Mouse (Mus musculus): ENCODE data around the gene Etv3. TPM values are rescaled to one million over a fixed set of nuclear protein-coding genes. Genes with fewer than 3 reads are reported as not detected.
A peak's percentile ranks its signal among the peaks of the same experiment; 100 is the strongest.

Gene Etv3
- total RNA-seq, 2 experiments from 2014 or later, result 16.8 to 18.7 TPM

GRCm38 (mm10) chr3:87511971-87512765 is 13.0 kb upstream of the Etv3 start:
- no peak for DNase-seq (ENCODE audit: low spot score in 2 of 2)
- intact Hi-C loops (cut with DNase I), result no loop called here

GRCm38 (mm10) chr3:87515567-87516081 is 9.6 kb upstream of the Etv3 start:
- DNase-seq (ENCODE audit: low spot score in 2 of 2), result no peak
- intact Hi-C loops (cut with DNase I), result no loop called here

- intact Hi-C loops (cut with DNase I), result no loop called here
- DNase-seq (ENCODE audit: low spot score in 2 of 2), result no peak
These were observed 6.8 kb upstream of the Etv3 start for GRCm38 (mm10) chr3:87518425-87518824.

- DNase-seq (ENCODE audit: low spot score in 2 of 2), result no peak
- intact Hi-C loops (cut with DNase I), result no loop called here
These were observed 4.1 kb upstream of the Etv3 start for GRCm38 (mm10) chr3:87521126-87521525.

- no peak for DNase-seq (ENCODE audit: low spot score in 2 of 2)
- intact Hi-C loops (cut with DNase I), result no loop called here
These were observed 3.4 kb upstream of the Etv3 start for GRCm38 (mm10) chr3:87521833-87522232.

GRCm38 (mm10) chr3:87523701-87524100 is 1.5 kb upstream of the Etv3 start:
- DNase-seq (ENCODE audit: low spot score in 2 of 2), result no peak
- intact Hi-C loops (cut with DNase I), result no loop called here

- DNase-seq (ENCODE audit: low spot score in 2 of 2), result no peak
- intact Hi-C loops (cut with DNase I), result no loop called here
These were observed 797 bp downstream of the Etv3 start for GRCm38 (mm10) chr3:87525837-87526570.

GRCm38 (mm10) chr3:87527139-87527538 is 1.9 kb downstream of the Etv3 start:
- DNase-seq (ENCODE audit: low spot score in 2 of 2), result no peak
- intact Hi-C loops (cut with DNase I), result no loop called here

GRCm38 (mm10) chr3:87528021-87528420 is 2.8 kb downstream of the Etv3 start:
- intact Hi-C loops (cut with DNase I), result no loop called here
- no peak for DNase-seq (ENCODE audit: low spot score in 2 of 2)

- intact Hi-C loops (cut with DNase I), result no loop called here
- no peak for DNase-seq (ENCODE audit: low spot score in 2 of 2)
These were observed 3.6 kb downstream of the Etv3 start for GRCm38 (mm10) chr3:87528841-87529240.

- intact Hi-C loops (cut with DNase I), result no loop called here
- DNase-seq (ENCODE audit: low spot score in 2 of 2), result no peak
These were observed 4.4 kb downstream of the Etv3 start for GRCm38 (mm10) chr3:87529568-87529967.

GRCm38 (mm10) chr3:87530234-87530633 is 5.0 kb downstream of the Etv3 start:
- intact Hi-C loops (cut with DNase I), result no loop called here

GRCm38 (mm10) chr3:87533667-87534378 is 8.6 kb downstream of the Etv3 start:
- no peak for DNase-seq (ENCODE audit: low spot score in 2 of 2)
- intact Hi-C loops (cut with DNase I), result no loop called here

More at GRCm38 (mm10) chr3:87530234-87530633, 5.0 kb downstream of the Etv3 start:
- no peak for DNase-seq (ENCODE audit: low spot score in 2 of 2)

- intact Hi-C loops (cut with DNase I), result no loop called here
These were observed 12.8 kb downstream of the Etv3 start for GRCm38 (mm10) chr3:87538034-87538433.

GRCm38 (mm10) chr3:87540028-87540675 is 14.9 kb downstream of the Etv3 start:
- DNase-seq (ENCODE audit: low spot score in 2 of 2), result no peak

More at GRCm38 (mm10) chr3:87538034-87538433, 12.8 kb downstream of the Etv3 start:
- no peak for DNase-seq (ENCODE audit: low spot score in 2 of 2)

GRCm38 (mm10) chr3:87540714-87541113 is 15.5 kb downstream of the Etv3 start:
- intact Hi-C loops (cut with DNase I), result no loop called here

More at GRCm38 (mm10) chr3:87540028-87540675, 14.9 kb downstream of the Etv3 start:
- intact Hi-C loops (cut with DNase I), result no loop called here

GRCm38 (mm10) chr3:87542481-87543215 is 17.4 kb downstream of the Etv3 start:
- intact Hi-C loops (cut with DNase I), result no loop called here
- DNase-seq (ENCODE audit: low spot score in 2 of 2), result no peak

More at GRCm38 (mm10) chr3:87540714-87541113, 15.5 kb downstream of the Etv3 start:
- no peak for DNase-seq (ENCODE audit: low spot score in 2 of 2)

GRCm38 (mm10) chr3:87545554-87545953 is 20.3 kb downstream of the Etv3 start:
- no peak for DNase-seq (ENCODE audit: low spot score in 2 of 2)
- intact Hi-C loops (cut with DNase I), result no loop called here

GRCm38 (mm10) chr3:87546291-87546721 is 21.1 kb downstream of the Etv3 start:
- intact Hi-C loops (cut with DNase I), result no loop called here
- peak; percentile 46 to 68 for DNase-seq (ENCODE audit: low spot score in 2 of 2)
